Mouse (Mus musculus): Measurements from ENCODE around the gene Ralgapb.

DNA sequence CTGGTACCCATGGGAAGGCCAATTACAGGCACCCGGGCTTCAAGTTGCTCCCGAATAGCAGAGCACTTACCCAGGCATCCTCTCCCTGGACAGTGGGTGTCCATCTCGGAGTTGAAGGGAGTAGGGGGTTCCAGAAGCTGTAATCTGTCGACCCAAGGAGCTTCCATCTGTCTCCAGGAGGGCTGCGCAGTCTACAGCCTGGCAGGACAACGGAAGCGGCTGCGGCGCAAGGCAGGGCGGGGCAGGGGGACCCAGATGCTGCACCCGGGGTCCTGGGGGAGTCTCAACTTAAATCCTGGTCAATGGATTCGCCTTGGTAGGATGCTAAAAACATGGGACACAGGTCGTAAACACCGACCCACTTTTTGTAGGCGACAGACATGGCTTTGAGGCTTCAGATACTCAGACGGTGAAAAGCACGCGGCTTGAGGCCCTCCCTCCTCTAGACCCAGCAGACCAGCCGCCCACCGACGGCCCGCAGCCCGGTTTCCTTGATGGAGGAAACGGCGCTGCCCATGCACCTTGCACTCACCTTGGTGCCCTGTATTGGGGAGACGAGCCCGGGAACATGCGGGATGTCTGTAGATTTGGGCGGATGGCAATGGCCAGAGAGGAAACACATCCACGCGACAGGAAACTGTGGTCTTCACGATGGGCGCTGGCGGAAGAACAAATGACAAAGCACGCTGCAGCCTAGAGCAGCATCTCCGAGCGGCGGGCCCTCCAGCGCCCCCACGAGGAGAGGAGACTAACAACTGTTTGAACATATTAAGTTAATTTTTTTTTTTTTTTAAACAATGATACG, 48.6 kb upstream of the Ralgapb start:
- TF ChIP-seq CTCF (IDR thresholded peaks at IDR 0.05; ENCODE audit: control insufficient read depth, insufficient read depth, insufficient read length) (peak; percentile 68), MAX (IDR thresholded peaks at IDR 0.05) (peak; percentile 99), USF1 (IDR thresholded peaks at IDR 0.05; ENCODE audit: low read depth) (peak; percentile 1)
